Mouse (Mus musculus): ENCODE data around the gene Ak4.

- no peak for TF ChIP-seq CTCF (IDR thresholded peaks at IDR 0.05; ENCODE audit: low read depth, low read length)
- no peak for TF ChIP-seq POLR2A (IDR thresholded peaks at IDR 0.05; ENCODE audit: borderline replicate concordance, low read depth, low read length)
Observed at GRCm38 (mm10) chr4:101470543-101470942, 51.5 kb downstream of the Ak4 start.

All from bone marrow macrophage, adult 2 months (primary cell).